Mouse (Mus musculus) ovary, postnatal 10 days (tissue): ENCODE measurements around the gene Zswim1.
"Not testable (repeated sequence)": the region's sequence is repeated elsewhere in the genome, so short reads cannot be mapped to it uniquely, and the experiment has no call there.

Source experiments
- DNase-seq: peaks from one replicate; pipeline ENCODE4 v3.0.0; 2022; ENCODE audit warnings: low spot score

Gene Zswim1

DNA sequence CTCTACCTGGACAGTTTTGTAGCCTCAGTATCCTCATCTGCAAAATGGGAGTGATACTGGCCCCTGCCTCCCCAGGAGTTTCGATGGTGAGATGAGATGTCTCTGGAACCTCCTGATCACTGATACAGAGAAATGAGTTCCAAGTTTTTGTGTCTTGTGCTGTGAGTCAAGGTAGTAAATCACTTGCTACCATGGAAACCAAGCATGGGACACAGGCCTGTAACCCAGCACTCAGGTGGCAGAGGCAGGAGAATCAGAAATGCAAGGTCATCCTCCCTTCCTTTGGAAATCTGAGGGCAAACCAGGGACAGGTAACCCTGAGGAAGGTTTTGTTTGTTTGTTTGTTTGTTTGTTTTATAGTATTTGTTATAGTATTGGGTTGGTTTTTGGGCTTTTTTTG lies 6.6 kb downstream of the Zswim1 start:
- no peak for DNase-seq

DNA sequence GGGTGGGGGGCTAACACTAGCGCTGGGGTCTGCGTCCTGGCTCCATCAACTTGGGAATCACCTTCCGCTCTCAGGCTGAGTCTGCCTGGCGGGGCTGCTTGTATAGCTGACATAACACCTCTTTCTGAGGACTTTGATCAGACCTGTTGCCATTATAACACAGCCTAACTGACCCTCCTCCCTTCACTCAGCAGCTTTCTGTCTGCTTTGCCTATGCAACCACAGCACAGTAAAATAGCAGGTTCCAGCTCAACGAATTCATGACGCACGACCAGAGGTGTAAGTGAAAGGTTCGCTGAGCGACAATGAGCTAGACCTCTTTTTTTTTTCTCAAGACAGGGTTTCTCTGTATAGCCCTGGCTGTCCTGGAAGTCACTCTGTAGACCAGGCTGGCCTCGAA lies 8.5 kb downstream of the Zswim1 start:
- DNase-seq: no peak

DNA sequence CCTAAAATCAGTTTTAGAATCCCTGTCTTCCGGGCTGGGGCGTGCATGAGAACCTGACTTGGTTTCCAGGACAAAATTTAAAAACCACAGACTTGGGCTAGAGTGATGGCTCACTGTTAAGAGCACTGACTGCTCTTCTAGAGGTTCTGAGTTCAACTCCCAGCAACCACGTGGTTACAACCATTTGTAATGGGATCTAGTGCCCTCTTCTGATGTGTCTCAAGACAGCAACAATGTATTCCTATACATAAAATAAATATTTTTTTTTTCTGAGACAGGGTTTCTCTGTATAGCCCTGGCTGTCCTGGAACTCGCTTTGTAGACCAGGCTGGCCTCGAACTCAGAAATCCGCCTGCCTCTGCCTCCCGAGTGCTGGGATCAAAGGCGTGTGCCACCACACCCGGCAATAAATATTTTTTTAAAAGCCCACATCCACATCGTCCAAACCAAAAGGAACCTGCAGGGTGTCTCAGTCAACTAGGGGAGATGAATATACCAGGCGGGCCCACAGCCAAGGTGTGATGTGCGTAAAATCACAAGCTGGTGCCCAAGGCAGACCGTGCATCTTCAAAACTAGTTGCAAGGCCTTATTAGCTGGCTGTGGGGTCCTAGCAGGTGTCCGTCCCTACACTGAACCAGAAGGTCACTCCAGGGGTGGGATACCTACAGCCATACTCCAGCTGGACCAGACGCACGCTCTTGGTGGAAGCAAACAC lies 9.7 kb downstream of the Zswim1 start:
- no peak for DNase-seq

DNA sequence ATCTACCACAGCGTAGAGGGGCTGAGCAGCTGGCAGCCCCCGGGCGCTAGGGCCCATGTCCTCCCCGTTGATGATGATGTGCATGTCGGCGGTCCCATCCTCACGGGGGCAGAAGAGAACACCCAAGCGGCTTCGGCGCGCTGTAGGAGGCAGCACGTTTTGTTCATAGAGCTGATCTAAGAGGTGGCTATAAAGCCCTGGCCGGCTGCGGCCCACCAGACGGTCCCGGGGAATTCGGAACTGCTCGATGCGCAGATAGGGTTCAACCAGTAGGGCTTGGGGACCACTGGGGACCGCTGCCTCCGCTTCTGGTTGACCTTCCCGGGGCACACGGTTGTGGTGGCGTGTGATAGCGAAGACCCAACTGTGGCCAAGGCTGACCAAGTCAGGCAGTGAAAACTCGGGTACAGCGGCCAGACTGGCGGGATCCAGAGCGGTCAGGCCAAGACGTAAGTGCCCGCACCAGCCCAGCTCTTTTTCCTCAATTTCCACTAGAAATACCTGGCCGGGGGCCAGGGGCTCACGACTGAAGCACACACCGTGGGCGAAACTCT lies 10.3 kb downstream of the Zswim1 start, which contains the start of gene Ctsa:
Gene Ctsa (plus strand): TSS at position 126 of the 554 bp plus-strand sequence.
- peak; percentile 29 for DNase-seq

DNA sequence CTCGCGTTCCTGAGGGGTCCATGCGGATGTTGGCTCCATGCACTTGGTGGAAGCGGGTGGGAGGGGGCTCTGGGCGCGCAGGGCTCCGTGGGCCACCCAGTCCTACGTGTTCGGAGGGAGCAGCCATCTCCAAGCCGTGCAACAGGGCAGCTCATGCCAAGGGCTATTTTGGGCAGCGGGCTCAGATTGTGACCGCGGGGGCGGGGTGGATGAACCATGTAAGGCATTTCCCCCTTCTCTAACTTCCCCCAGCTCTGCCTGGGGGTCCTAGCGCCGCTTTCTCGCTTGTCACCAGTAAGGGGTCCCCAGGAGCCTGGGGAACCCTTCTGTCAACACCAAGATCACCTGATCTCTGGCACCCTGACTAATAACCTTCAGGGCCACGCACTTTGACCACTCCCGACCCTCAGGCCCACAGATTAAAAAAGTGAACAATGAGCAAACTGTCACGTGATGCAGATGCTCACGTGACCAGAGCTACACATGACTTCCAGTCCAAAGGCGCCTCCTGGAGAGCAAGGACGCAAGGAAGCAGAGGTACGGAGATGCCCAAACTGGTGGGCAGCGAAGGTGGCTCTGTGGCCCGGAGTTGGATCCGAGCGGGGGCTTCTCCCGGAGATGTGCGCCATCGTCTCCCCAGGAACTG lies 11.0 kb downstream of the Zswim1 start, which contains the start of gene Neurl2:
Gene Neurl2 (minus strand): TSS at position 143 of the 646 bp plus-strand sequence.
- peak; percentile 90 for DNase-seq

DNA sequence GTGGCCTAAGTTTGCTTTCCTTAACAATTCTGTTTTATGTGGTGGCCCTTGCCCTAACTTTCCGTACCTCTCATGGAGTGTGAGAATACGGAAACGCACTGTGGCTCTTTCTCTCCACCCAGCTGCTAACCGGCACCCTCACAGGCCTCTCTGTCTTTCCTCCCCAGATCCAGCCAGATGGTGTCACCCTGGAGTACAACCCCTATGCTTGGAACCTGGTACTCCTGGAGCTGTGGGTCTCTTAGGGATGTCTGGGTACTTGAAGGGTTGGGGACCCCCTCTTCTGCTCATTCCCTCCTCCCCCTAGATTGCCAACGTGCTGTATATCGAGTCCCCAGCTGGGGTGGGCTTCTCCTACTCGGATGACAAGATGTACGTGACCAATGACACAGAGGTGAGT lies 12.0 kb downstream of the Zswim1 start:
- no peak for DNase-seq

DNA sequence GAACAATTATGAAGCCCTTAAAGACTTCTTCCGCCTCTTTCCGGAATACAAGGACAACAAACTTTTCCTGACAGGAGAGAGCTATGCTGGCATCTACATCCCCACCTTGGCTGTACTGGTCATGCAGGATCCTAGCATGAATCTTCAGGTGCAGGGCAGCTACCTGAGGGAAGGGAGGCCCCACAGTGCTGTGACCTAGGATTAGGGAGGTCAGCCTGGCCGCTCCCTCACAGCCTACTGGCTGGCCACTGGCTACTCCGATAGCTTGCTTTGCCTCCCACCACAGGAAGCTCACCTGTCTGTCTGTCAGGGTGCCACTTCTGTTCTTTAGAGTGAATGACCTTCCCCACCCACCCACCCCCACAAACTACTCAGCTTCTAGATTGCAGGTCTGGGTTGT lies 12.7 kb downstream of the Zswim1 start:
- no peak for DNase-seq

DNA sequence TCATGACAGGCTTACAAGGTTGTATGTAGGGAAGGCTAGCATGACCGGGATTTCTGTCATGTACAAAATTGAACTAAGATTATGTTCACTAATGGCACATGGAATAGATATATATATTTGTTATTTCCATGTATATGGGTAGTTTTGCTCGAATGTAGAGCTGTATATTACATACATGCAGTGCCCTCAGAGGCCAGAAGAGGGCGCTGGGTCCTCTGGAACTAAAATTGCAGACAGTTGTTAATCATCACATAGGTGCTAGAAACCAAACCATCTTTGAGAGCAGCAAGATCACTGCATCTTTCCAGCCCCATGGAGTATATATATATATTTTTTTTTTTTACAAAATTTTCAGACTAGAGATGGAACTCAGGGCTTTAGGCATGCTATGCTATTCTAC lies 23.3 kb downstream of the Zswim1 start:
- no peak for DNase-seq

DNA sequence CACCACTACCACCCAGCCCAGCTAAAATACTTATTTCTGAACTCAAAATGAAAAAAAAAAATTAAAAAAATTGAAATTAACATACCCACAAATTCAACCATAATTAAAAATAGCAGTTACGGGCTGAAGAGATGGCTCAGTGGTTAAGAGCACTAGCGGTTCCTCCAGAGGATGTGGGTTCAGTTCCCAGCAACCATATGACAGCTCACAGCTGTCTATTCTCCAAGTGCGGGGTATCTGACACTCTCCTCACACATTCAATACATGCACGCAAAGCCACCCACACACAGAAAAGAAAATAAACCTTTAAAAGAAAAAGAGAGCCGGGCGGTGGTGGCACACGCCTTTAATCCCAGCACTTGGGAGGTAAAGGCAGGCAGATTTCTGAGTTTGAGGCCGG lies 27.6 kb downstream of the Zswim1 start:
- DNase-seq: no peak

DNA sequence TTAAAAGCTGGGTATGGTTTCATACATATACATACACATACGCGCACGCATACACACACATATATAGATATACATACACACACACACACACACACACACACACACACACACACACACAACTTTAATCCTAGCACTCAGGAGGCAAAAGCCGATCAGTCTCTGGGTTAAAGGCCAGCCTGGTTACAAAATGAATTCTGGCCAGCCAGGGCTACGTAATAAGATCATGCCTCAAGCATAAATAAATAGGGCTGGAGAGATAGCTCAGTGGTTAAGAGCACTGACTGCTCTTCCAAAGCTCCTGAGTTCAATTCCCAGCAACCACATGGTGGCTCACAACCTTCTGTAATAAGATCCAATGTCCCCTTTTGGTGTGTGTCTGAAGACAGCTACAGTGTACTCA lies 33.1 kb downstream of the Zswim1 start:
- not testable (repeated sequence) for DNase-seq

DNA sequence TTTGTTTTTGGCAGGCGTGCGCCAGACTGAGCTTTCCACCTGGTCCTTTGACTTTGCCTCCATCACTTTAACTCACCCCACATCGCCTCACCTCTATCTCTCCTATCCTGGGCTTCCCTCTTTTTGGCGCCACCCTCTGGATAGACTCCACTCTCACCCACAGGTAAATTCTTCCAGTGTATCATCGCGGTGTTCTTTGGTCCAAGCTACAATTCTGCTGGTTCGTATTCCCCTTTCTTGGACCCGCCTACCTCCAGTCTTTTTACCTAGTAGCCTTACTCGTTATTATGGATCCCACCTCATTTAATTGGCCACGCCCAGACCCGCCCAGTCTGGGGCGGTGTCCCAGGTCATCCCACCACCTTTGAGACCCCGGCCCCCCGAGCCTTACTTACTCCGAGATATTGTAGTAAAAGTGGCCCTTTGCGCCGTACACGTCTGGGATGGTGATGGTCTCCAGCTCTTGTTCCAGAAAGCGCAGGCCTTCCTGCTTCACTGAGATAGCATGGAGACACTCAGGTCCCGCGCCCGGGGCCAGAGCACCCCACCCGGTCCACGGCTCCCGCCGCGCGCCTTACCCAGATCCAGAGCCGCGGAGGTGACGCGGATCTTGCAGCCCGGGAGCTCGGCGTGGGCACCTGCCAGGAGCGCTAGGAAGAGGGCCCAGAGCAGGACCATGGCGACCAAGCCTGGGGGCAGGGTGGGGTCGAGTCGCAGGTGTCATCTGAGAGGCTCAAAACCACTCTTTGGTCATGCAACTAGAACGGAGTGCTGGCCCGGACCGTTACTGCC lies 34.0 kb downstream of the Zswim1 start:
- no peak for DNase-seq

DNA sequence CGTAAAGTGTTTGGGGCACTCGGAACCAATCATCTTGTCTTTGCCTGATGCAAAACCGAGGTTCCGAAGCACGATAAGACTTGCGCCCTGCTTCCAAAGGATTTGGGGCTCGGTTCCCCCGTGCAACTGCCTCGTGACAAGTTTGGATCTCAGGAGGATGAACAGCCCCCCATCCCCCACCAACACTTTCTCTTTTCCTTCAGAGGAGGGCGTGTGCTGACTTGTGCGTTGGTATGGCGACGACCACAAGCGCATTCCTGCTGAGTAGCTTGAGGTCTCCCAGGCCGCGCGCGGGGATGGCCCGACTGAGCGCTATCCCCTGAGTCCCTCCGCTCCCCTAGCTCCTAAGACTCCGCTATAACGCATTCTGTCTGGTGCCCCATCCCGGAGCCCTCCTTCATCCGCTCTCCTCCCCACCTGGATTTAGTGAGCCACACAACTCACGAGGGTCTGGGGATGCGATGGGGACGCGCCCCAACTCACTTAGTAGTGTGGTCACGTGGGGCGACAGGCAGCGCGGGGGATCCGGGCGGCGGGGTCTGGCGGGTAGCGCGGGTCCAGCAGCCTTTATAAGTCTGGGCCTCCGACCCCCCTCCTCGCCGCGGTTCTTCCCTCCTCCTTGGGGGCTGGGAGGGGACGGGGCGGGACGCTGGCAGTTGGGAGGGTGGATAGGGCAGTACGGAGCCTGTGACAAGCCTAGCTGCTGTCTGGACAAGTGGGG lies 34.8 kb downstream of the Zswim1 start, which contains the start of gene Pltp:
Gene Pltp (minus strand): TSS at position 611 of the 721 bp plus-strand sequence.
- DNase-seq: no peak

DNA sequence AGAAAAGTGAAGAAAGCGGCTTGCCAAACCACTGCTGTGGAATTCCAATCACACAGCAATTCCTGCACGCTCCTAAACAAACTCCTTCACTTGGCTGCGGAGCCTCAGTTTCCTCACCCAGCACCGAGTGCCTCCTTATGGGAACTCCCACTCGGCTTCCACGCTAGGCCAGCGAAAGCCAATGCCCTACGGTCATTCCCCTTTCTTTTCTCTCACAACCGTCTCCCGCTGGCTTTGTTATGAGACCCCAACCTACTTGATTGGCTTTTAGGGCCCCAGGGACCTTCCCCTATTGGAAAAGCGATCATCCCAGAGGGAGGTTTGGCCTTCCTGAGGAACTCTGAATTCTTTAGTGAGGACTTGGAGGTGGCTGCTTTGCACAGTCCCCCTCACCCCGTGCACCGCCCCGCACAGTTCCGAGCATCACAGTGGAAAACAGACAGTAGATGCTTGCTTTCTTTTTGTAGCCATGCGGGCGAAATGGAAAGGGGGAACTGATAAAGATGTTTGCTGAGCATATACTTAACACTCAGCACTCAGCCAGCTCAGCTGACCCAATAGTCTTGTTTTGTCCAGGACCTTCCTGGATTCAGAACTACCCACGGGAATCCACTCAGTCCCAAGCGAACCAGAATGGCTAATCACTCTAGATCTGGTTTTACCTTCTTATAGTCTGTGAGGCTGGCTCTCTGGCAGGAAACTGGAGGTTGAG lies 35.5 kb downstream of the Zswim1 start:
- no peak for DNase-seq

DNA sequence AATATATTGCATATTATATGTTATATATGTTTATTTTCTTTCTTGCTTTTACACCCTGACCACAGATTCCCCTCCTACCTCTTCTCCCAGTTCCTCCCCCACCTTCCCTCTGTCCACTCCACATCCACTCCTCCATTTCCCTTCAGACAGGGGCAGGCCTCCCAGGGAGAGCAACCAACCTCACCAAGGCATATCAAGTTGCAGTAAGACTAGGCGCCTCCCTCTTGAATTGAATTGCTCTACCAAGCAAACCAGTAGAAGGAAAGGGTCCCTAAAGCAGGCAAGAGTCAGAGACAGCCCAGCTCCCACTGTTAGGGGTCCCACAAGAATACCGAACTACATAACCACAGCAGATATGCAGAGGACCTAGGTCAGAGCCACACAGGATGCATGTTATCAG lies 36.7 kb downstream of the Zswim1 start:
- DNase-seq: no peak

DNA sequence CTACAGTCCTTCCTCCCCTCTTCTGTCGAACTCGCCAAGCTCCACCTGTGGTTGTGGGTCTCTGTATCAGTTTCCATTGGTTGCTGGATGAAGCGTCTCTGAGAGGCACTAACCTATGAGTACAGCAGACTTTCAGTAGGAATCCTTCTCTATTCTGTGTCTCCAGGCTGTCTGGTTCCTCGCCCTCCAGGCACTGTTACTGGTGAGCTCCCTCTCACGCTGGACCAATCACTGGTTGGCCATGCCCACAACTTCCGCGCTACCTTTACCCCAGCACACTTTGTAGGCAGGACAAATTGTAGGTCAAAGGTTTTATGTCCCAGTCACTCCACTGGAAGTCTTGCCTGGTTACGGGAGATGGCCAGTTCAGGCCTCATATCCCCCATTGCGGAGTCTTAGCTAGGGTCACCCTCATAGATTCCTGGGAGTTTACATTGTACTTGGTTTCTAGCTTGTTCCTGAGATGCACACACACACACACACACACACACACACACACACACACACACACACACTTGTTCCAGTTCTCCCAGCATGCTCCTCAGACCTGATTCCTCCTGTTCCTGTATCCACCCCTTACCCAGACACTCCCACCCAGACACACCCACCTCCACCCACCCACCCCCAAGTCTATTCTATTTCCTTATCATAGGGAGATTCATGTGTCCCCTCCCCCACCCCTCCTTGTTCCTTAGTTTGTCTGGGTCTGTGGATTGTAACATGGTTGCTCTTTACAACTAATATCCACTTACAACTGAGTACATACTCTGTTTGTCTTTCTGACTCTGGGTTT lies 37.4 kb downstream of the Zswim1 start:
- no peak for DNase-seq

DNA sequence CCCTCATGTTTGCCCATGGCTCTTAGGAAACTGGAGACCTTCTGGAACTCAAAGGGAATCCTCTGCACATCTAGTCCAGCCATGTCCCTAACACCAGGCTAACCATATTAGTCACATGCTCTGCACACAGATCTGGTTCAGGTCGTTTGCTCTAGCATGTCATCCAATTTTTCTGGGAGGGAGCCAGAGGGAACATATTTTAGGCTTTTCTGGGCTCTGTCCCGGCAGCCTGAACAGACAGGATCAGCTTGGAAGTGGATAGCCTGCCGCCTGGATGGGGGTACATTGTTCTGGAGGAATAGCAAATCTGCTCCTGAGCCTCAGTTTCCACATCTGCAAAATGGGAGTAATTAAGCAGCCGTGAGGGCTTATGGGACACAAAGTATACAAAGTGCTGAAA lies 38.6 kb downstream of the Zswim1 start:
- DNase-seq: no peak

DNA sequence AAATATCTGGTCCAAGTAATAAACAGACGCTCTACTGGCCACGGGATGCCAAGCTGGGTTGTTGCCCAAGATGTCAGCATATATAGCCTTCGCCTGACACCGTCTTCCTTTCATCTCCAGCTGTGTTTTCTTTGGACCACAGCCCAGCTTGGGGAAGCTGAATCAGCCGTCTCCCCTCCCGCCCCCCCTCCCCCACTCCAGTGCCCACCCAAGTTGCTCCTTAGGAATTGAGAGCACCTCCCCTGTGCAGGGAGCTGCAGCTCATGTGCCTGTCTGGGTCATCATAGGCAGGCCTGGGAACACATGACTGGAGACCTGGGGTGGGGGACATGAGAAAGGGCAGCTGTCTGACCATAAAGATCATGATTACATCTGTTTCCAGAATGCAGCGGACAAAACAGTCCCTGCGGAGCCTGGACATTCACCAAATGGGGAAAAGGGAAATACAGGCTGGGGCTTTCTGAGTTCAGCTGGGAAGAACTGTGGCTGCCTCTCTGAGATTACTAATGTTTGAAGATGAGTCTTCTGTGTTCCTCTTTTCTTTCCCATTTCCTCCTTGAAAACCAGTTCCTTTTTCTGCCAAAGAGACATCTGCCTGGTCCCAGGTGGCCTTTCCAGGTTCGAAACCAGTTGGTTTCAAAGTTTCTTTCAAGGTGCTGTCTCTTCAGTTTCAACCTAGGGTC lies 39.8 kb downstream of the Zswim1 start:
- no peak for DNase-seq

DNA sequence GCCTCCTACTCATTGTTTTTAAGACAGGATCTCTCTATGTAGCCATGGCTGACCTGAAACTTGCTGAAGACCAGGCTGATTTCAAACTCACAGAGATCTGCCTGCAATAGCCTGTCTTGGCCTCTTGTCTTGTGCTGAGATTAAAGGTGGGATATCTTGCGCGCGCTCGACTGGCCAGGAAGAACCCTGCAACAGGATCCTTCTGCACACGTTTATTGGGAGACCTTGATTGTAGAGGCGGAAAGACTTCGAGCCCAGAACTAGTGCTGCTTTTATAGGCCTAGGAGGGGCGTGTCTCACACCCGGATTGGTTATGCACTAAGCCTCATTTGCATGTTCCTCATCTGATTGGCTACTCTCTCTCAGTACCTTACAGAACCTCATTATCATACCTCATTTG lies 40.9 kb downstream of the Zswim1 start:
- not testable (repeated sequence) for DNase-seq

DNA sequence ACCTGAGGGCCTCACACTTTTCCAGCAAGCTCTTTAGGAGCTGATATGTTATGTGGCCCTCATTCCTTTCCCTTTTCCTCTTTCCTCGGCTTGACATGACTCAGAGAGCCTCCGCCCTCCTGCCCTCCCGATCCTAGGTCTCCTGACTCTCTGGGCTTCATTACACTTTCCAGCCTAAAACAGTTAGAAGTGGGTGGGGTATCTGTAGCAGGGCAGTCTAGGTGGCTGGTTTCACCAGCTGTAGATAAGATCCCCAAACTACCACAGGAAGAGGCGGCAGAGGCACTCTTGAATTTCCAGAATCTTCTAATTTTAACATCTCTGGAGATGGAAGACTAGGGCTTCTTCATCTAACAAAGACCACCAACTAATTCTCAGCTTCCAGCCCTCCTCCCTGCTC lies 42.1 kb downstream of the Zswim1 start:
- DNase-seq: no peak
